Mouse (Mus musculus) midbrain, postnatal 0 days (tissue): ENCODE data around the gene Gcnt1. TPM values are rescaled to one million over a fixed set of nuclear protein-coding genes. Genes with fewer than 3 reads are reported as not detected.

Source experiments
- ATAC-seq: fragments of 200-750 bp; cut with Nextera tagmentation; 2 replicates; pipeline ENCODE4 v1.8.0; 2017; ENCODE audit warnings: moderate number of reproducible peaks, mild to moderate bottlenecking, moderate TSS enrichment, moderate library complexity; ENCODE audit not compliant: low FRiP score
- DNase-seq: peaks from one replicate; pipeline ENCODE4 v3.0.0-alpha.2; 2015; ENCODE audit warnings: low spot score
- H3K27ac ChIP-seq: fragments of 300-500 bp; sonication (generic); 2 replicates; pipeline ENCODE4 v1.5.1; 2014; ENCODE audit warnings: low read depth, mild to moderate bottlenecking, low read length, mixed read lengths
- H3K27me3 ChIP-seq: fragments of 300-500 bp; sonication (generic); 2 replicates; pipeline ENCODE4 v1.6.1; 2014; ENCODE audit warnings: low read length, control low read depth, mixed read lengths; ENCODE audit not compliant: insufficient read depth
- H3K36me3 ChIP-seq: fragments of 300-500 bp; sonication (generic); 2 replicates; pipeline ENCODE4 v1.6.1; 2014; ENCODE audit warnings: low read length, control low read depth, mixed read lengths; ENCODE audit not compliant: insufficient read depth
- H3K4me1 ChIP-seq: fragments of 300-500 bp; sonication (generic); 2 replicates; pipeline ENCODE4 v1.6.1; 2014; ENCODE audit warnings: mild to moderate bottlenecking, control low read depth, antibody characterized with exemption, low read length, mixed read lengths; ENCODE audit not compliant: insufficient read depth
- H3K4me2 ChIP-seq: fragments of 300-500 bp; sonication (generic); 2 replicates; pipeline ENCODE4 v1.6.1; 2014; ENCODE audit warnings: low read depth, mild to moderate bottlenecking, low read length, mixed read lengths; ENCODE audit not compliant: poor library complexity, severe bottlenecking
- H3K4me3 ChIP-seq: fragments of 300-500 bp; sonication (generic); 2 replicates; pipeline ENCODE4 v1.5.1; 2014; ENCODE audit warnings: low read depth, mild to moderate bottlenecking, low read length, moderate library complexity
- H3K9ac ChIP-seq: fragments of 300-500 bp; sonication (generic); replicated peaks from 2 replicates; pipeline ENCODE4 v1.6.1; 2014; ENCODE audit warnings: mild to moderate bottlenecking, low read length, moderate library complexity, mixed read lengths; ENCODE audit not compliant: poor library complexity, severe bottlenecking
- H3K9me3 ChIP-seq: fragments of 300-500 bp; sonication (generic); 2 replicates; pipeline ENCODE4 v1.6.1; 2016; ENCODE audit warnings: low read length, control low read depth
- CTCF ChIP-seq: IDR thresholded peaks from 2 replicates; pipeline ENCODE4 v1.5.1; 2016; ENCODE audit warnings: antibody characterized with exemption, mild to moderate bottlenecking
- WGBS: fragments of 180-500 bp; shearing (Covaris S2); extraction: QIAGEN DNeasy Blood & Tissue Kit; methylation state at CpG from one replicate; pipeline ENCODE4 v1.1.7; 2014; 5-methylcytosine and 5-hydroxymethylcytosine counted together
- polyA plus RNA-seq: library from polyadenylated mRNA; unstranded; fragments of >200 nt; fragmentation: Nextera tagmentation; extraction: Ambion mirVana; gene quantifications from 2 replicates; pipeline ENCODE4 v1.2.1, GENCODE M21; 2015
- total RNA-seq: library from RNA; depleted of rRNA; stranded (reverse); fragments of >200 nt; gene quantifications from 2 replicates; pipeline ENCODE4 v1.2.3, GENCODE M21; 2014

The Gcnt1 gene
- total and polyA plus RNA-seq, 2 experiments from 2014 or later = 0.60 to 1.2 TPM

DNA sequence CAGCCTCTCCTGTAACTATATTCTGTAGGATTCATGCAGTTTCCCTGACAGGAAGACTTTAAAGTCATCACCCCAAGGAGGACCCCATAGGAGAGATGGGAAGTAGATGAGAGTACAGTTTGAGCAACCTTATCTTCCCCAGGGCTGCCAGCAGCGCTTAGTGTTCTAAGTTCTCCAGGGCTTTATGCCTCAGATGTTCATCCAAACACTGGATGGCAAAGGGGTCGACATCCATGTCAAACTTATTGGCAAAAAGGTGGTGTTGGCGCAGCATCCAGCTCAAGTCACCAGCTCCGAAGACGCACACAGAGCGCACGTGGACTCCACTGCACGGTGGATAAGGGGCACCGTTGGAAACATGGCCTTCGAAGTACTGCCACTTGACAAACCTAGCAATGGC is 43.7 kb downstream of the Gcnt1 start:
- Histone ChIP-seq H3K9me3 (no peaks in the 10 kb centered on the region), H3K27me3 (no peaks in the 10 kb centered on the region), H3K4me3 (no peak overlapping the region), H3K36me3 (no peaks in the 10 kb centered on the region), H3K4me2 (no peak overlapping the region), H3K4me1 (no peaks in the 10 kb centered on the region), H3K9ac (no peak overlapping the region), H3K27ac (no peak overlapping the region)
- WGBS = 98% methylated on average over 10 of the region's 10 CpGs
- DNase-seq (no peak), ATAC-seq (no peak)
- TF ChIP-seq CTCF = no peak

DNA sequence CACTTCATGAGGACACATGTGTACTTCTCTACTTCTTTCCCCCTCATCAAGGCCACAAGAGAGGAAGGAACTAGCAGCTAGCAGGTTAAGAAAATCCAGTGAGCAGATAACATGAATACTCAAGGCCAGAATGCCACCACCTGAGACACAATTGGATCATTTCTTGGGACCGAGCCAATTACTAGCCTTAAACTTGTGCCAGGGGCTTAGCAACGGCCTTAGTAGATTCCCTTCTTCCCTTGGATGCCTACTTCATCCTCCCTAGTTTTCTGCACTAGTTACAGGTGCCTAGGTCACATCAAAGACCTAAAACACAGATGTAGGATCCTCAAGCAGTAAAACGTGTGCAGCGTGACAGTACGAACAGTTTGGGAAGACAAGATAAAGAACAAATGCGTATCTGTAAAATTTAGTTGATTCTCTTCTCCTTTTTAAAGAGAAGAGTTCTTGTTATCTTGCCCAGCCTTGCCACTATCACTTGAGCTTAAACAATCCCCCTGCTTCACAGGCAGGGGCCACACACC is 44.7 kb downstream of the Gcnt1 start:
- no peak overlapping the region for H3K9ac ChIP-seq
- H3K27me3 ChIP-seq = no peaks in the 10 kb centered on the region
- H3K36me3 ChIP-seq = no peaks in the 10 kb centered on the region
- DNase-seq (no peak), ATAC-seq (no peak)
- H3K9me3 ChIP-seq = no peaks in the 10 kb centered on the region
- H3K4me1 ChIP-seq = no peaks in the 10 kb centered on the region
- H3K4me2 ChIP-seq = no peak overlapping the region
- H3K27ac ChIP-seq = no peak overlapping the region
- WGBS = 90% methylated on average over 6 of the region's 6 CpGs
- no peak overlapping the region for H3K4me3 ChIP-seq
- no peak for TF ChIP-seq CTCF

DNA sequence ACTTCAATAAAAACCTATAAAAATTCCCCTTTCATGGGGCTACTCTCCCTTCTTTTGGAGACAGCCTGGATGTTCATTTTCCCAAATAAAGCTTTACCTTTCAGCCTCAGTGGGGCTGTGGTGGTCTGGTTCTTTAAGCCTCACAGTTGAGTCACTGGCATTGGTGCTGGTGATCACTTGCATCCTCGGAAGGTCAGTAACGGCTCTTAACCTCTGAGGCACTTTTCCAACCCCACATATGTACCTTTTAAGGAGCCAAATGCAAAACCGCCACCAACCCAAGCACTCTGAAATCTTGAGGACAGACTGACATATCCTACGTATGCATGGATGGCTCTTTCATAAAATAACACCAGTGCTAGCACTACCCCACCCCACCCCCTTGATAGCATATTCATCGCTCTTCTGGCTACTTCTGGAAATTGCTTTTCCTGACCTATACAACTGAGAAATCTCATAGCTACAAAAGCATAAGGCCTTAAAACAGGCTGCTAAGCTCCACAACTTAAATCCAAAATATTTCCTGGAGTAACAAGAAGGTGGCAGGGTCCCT is 48.9 kb downstream of the Gcnt1 start:
- no peak overlapping the region for H3K4me3 ChIP-seq
- no peak for DNase-seq
- TF ChIP-seq CTCF = no peak
- H3K9ac ChIP-seq = no peak overlapping the region
- ATAC-seq = no peak
- H3K36me3 ChIP-seq = no peaks in the 10 kb centered on the region
- no peaks in the 10 kb centered on the region for H3K4me1 ChIP-seq
- H3K27me3 ChIP-seq = no peaks in the 10 kb centered on the region
- WGBS = 92% methylated on average over 5 of the region's 5 CpGs
- no peaks in the 10 kb centered on the region for H3K9me3 ChIP-seq
- H3K4me2 ChIP-seq = no peak overlapping the region
- H3K27ac ChIP-seq = no peak overlapping the region

DNA sequence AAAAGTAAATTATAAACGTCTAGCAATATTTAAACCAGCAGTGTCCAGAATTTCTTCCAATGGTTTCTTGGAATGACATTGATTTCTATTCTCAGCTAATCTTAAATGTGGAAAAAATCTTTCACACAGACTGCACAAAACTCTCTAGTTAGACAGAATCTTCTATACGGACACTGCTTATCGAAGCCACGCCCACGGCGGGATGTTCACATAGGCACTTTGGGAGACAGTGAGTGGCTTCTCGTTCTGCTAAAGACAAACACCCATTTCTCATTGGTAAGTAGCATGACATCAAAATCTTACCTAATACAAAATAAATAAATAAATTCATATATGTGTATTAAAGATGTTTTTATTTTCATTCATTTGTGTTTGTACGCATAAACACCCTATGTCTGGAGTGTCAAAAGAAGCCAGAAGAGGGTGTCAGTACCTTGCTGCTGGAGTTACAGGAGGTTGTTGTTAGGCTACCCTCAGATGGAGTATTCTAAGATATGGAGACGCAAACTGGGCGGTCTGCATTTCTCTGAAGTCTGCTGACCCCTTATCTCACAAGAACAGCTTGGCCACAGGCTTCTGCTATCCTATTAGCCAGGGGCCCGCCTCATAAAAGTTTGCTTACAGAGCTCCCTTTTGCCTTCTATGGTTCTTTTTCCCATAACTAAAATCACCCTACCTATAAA is 49.5 kb downstream of the Gcnt1 start:
- Histone ChIP-seq H3K9ac (no peak overlapping the region), H3K36me3 (no peaks in the 10 kb centered on the region), H3K9me3 (no peaks in the 10 kb centered on the region), H3K4me2 (no peak overlapping the region), H3K4me1 (no peaks in the 10 kb centered on the region), H3K4me3 (no peak overlapping the region), H3K27me3 (no peaks in the 10 kb centered on the region), H3K27ac (no peak overlapping the region)
- DNase-seq = no peak
- no peak for TF ChIP-seq CTCF
- 95% methylated on average over 11 of the region's 11 CpGs for WGBS
- ATAC-seq = no peak

DNA sequence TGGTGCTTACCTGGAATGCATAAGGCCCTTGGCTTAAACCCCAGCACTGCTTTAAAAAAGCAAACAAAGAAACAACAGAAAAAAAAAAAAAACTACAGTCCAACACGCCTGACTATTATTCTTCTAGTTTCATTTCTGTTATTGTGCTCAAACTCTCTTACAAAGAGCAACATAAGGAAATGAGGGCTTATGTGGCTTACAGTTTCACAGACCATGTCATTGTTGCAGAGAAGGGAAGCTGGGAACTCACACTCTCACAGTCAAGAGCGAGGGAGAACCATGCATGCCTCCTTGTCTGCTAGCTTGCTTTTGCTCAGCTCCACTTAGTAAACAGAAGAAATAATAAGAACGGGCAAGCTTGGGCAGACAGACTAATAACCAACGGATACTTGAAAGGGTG is 52.9 kb downstream of the Gcnt1 start:
- H3K27ac ChIP-seq = no peak overlapping the region
- no peak overlapping the region for H3K4me2 ChIP-seq
- no peak overlapping the region for H3K4me3 ChIP-seq
- DNase-seq (no peak), ATAC-seq (no peak)
- no peak overlapping the region for H3K9ac ChIP-seq
- H3K36me3 ChIP-seq = no peaks in the 10 kb centered on the region
- no peaks in the 10 kb centered on the region for H3K4me1 ChIP-seq
- WGBS = 87% methylated on average over 4 of the region's 4 CpGs
- no peaks in the 10 kb centered on the region for H3K9me3 ChIP-seq
- no peak for TF ChIP-seq CTCF
- no peaks in the 10 kb centered on the region for H3K27me3 ChIP-seq

DNA sequence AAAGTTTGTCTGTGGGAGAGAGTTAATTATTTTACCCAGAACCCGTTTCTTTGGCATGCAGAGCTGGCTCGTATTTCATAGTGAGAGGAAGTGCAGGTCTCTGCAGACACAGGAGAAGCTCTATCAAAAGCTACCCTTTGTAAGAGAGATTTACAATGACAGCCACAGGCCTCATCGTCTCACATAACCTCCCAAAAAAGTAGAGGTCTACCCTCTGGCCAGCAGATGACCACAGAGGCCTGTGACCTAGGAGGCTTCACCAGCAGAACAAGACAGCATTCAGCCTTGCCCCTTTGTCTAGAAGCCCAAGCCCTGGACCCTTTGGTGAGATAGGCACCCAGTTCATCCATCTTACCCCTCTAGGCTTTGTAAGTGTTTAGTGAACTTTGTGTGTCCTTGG is 53.9 kb downstream of the Gcnt1 start:
- Histone ChIP-seq H3K4me1 (no peaks in the 10 kb centered on the region), H3K27me3 (no peaks in the 10 kb centered on the region), H3K27ac (no peak overlapping the region), H3K9me3 (no peaks in the 10 kb centered on the region), H3K4me3 (no peak overlapping the region), H3K4me2 (no peak overlapping the region), H3K9ac (no peak overlapping the region), H3K36me3 (no peaks in the 10 kb centered on the region)
- 55% methylated on average over 3 of the region's 3 CpGs for WGBS
- TF ChIP-seq CTCF = no peak
- ATAC-seq (no peak), DNase-seq (no peak)
